10 mouse cellular contexts compared by ENCODE assay signal in genomic region chr16:18128564-18128935, GRCm38 (mm10). TPM values are rescaled to one million over a fixed set of nuclear protein-coding genes. Genes with fewer than 3 reads are reported as not detected.
A peak's percentile ranks its signal among the peaks of the same experiment; 100 is the strongest.
DNase-seq lines count a peak whose midpoint lies in the region; ATAC-seq and TF ChIP-seq lines count a peak whose summit lies in the region.
"Had no signal": no experiment of that assay in that cellular context is flagged by ENCODE, and none has a peak within 500 bp of the region (broad histone marks: within the 10 kb centered on the region; RNA-seq: fewer than 3 reads in every experiment).

No protein-coding gene starts in this region.

- H3K27me3 ChIP-seq in forebrain, embryonic 10.5 days (ENCODE audit: poor library complexity, severe bottlenecking): peaks cover 88% of the 10 kb centered on the region
- H3K27me3 ChIP-seq in intestine, embryonic 14.5 days (replicated peaks; ENCODE audit: control insufficient read depth, insufficient read depth, low read length): peaks cover 30% of the 10 kb centered on the region
- no peaks in the 10 kb centered on the region for H3K27me3 ChIP-seq in midbrain, postnatal 0 days (ENCODE audit: insufficient read depth, low read length)

- H3K36me3 ChIP-seq in forebrain, embryonic 10.5 days (replicated peaks): no peaks in the 10 kb centered on the region
- no peaks in the 10 kb centered on the region for H3K36me3 ChIP-seq in intestine, embryonic 14.5 days (ENCODE audit: control insufficient read depth, insufficient read depth, low read length)
- peaks cover 3% of the 10 kb centered on the region; the same call in 1 of the 2 replicates for H3K36me3 ChIP-seq in midbrain, postnatal 0 days (ENCODE audit: insufficient read depth, low read length)
- H3K36me3 ChIP-seq: G1E had no signal

- peak overlapping the region; percentile 96 for H3K4me2 ChIP-seq in intestine, embryonic 14.5 days (ENCODE audit: low read length)
- H3K4me2 ChIP-seq in midbrain, postnatal 0 days (ENCODE audit: low read depth, low read length, poor library complexity, severe bottlenecking): peak overlapping the region; percentile 82

- ATAC-seq in intestine, embryonic 14.5 days (replicated peaks; ENCODE audit: low FRiP score, low TSS enrichment, low read depth): no peak
- peak; percentile 17; the same call in 1 of the 2 replicates for ATAC-seq in midbrain, postnatal 0 days (ENCODE audit: low FRiP score)
- no peak for ATAC-seq in inflammation-experienced regulatory T-cells, adult 6 months

- 71% methylated on average over 6 of the region's 6 CpGs for WGBS in forebrain, embryonic 10.5 days
- 62% methylated on average over 6 of the region's 6 CpGs for WGBS in intestine, embryonic 14.5 days
- WGBS in midbrain, postnatal 0 days: 30% methylated on average over 6 of the region's 6 CpGs

- H3K27ac ChIP-seq in layer of hippocampus, adult 2 months: peak overlapping the region; percentile 95
- H3K27ac ChIP-seq in forebrain, embryonic 10.5 days: no peak overlapping the region
- H3K27ac ChIP-seq in intestine, embryonic 14.5 days (ENCODE audit: low read depth): no peak overlapping the region
- H3K27ac ChIP-seq in midbrain, postnatal 0 days (ENCODE audit: low read depth, low read length): peak overlapping the region; percentile 89

- no peak overlapping the region for H3K9ac ChIP-seq in intestine, embryonic 14.5 days (ENCODE audit: low read length)
- H3K9ac ChIP-seq in midbrain, postnatal 0 days (replicated peaks; ENCODE audit: low read length, poor library complexity, severe bottlenecking): peak overlapping the region; percentile 84

- intact Hi-C loops in left cerebral cortex, postnatal 4 days (cut with DNase I): loop anchor here (5.0 kb wide), 2 partner anchors 44 to 84 kb away; no protein-coding TSS in a partner anchor

- no peaks in the 10 kb centered on the region for H3K9me3 ChIP-seq in forebrain, embryonic 10.5 days
- H3K9me3 ChIP-seq in intestine, embryonic 14.5 days (ENCODE audit: control insufficient read depth, low read length): no peaks in the 10 kb centered on the region
- no peaks in the 10 kb centered on the region for H3K9me3 ChIP-seq in midbrain, postnatal 0 days (ENCODE audit: low read length)

- no peak for TF ChIP-seq CTCF in layer of hippocampus, adult 2 months (conservative IDR thresholded peaks at IDR 0.05)
- no peak for TF ChIP-seq CTCF in midbrain, postnatal 0 days (IDR thresholded peaks at IDR 0.05)

- H3K4me1 ChIP-seq in forebrain, embryonic 10.5 days: peaks cover 18% of the 10 kb centered on the region
- no peaks in the 10 kb centered on the region for H3K4me1 ChIP-seq in intestine, embryonic 14.5 days (replicated peaks; ENCODE audit: control insufficient read depth, insufficient read depth, low read length)
- H3K4me1 ChIP-seq in midbrain, postnatal 0 days (ENCODE audit: insufficient read depth, low read length): peaks cover 13% of the 10 kb centered on the region

- DNase-seq in layer of hippocampus, adult 2 months (ENCODE audit: low spot score in 2 of 2): no peak
- DNase-seq in layer of hippocampus, adult 8-10 months (ENCODE audit: low spot score in 2 of 2): no peak
- no peak for DNase-seq in forebrain, embryonic 10.5 days (ENCODE audit: extremely low spot score, low spot score)
- no peak for DNase-seq in intestine, embryonic 14.5 days (ENCODE audit: low spot score)
- no peak for DNase-seq in midbrain, postnatal 0 days (ENCODE audit: low spot score)
- no peak for DNase-seq in gastrocnemius, postnatal 10 days
- DNase-seq in left cerebral cortex, postnatal 4 days: no peak
- DNase-seq: gastrocnemius, postnatal 14 days had no signal

- H3K4me3 ChIP-seq in layer of hippocampus, adult 2 months: peak overlapping the region; percentile 76
- peak overlapping the region; percentile 78 for H3K4me3 ChIP-seq in forebrain, embryonic 10.5 days
- H3K4me3 ChIP-seq in intestine, embryonic 14.5 days (ENCODE audit: low read depth, low read length): peak overlapping the region; percentile 61; the same call in 1 of the 2 replicates
- peak overlapping the region; percentile 80 for H3K4me3 ChIP-seq in midbrain, postnatal 0 days (ENCODE audit: low read depth, low read length)

RNA-seq across cellular contexts. Expression of gene Rtn4r, which starts 1.1 kb away (rescaled TPM):
- 100 to 1,000 TPM; 106 to 111 TPM for total RNA-seq in layer of hippocampus, adult 2 months (2021)
- total RNA-seq in layer of hippocampus, adult 8-10 months (2022): 10 to 100 TPM; 96.1 to 98.8 (median 97.6) TPM
- polyA plus RNA-seq in forebrain, embryonic 10.5 days (2016; fragmentation: Nextera tagmentation; extraction: Ambion mirVana): 0.87 and 1.2 TPM in 2 replicates
- 3.3 and 5.3 TPM in 2 replicates for polyA plus RNA-seq in intestine, embryonic 14.5 days (2014; fragmentation: Nextera tagmentation; extraction: Ambion mirVana)
- total RNA-seq in midbrain, postnatal 0 days (2014; rRNA removed): 39.6 and 71.7 TPM in 2 replicates
- 32.3 and 36.2 TPM in 2 replicates for polyA plus RNA-seq in midbrain, postnatal 0 days (2015; fragmentation: Nextera tagmentation; extraction: Ambion mirVana)
- total RNA-seq in gastrocnemius, postnatal 10 days (2021): under 1 TPM; 0.38 to 0.52 TPM
- not detected for polyA plus RNA-seq in inflammation-experienced regulatory T-cells, adult 6 months (2017; shearing (Covaris generic))
- total RNA-seq in left cerebral cortex, postnatal 4 days (2021): 10 to 100 TPM; 63.1 to 63.3 TPM
- polyA plus RNA-seq: G1E had no signal

RNA-seq across cellular contexts. Expression of gene Prodh, which starts 38.5 kb away (rescaled TPM):
- total RNA-seq in layer of hippocampus, adult 2 months (2021): 10 to 100 TPM; 45.1 to 48.2 TPM
- total RNA-seq in layer of hippocampus, adult 8-10 months (2022): 10 to 100 TPM; 39.8 to 45.6 (median 40.5) TPM
- 17.0 and 19.6 TPM in 2 replicates for polyA plus RNA-seq in forebrain, embryonic 10.5 days (2016; fragmentation: Nextera tagmentation; extraction: Ambion mirVana)
- 16.5 and 18.2 TPM in 2 replicates for polyA plus RNA-seq in intestine, embryonic 14.5 days (2014; fragmentation: Nextera tagmentation; extraction: Ambion mirVana)
- 11.1 and 14.8 TPM in 2 replicates for total RNA-seq in midbrain, postnatal 0 days (2014; rRNA removed)
- polyA plus RNA-seq in midbrain, postnatal 0 days (2015; fragmentation: Nextera tagmentation; extraction: Ambion mirVana): 5.4 and 6.8 TPM in 2 replicates
- 1 to 10 TPM; 2.6 to 3.8 TPM for total RNA-seq in gastrocnemius, postnatal 10 days (2021)
- polyA plus RNA-seq in inflammation-experienced regulatory T-cells, adult 6 months (2017; shearing (Covaris generic)): 1 to 10 TPM; 1.1 to 5.3 (median 4.2) TPM
- 1 to 10 TPM; 4.8 to 6.4 TPM for total RNA-seq in left cerebral cortex, postnatal 4 days (2021)

Comparison
In these comparisons a context has a peak if more than half of its experiments do, and no peak if none do; other contexts are left out.
1. H3K27ac ChIP-seq: peak in layer of hippocampus, adult 2 months (single experiment) and midbrain, postnatal 0 days (single experiment); none in forebrain, embryonic 10.5 days (single experiment) and intestine, embryonic 14.5 days (single experiment).
2. RNA of gene Rtn4r, which starts 1.1 kb away (total RNA-seq): 106 to 111 TPM in layer of hippocampus, adult 2 months, 96.1 to 98.8 TPM in layer of hippocampus, adult 8-10 months, 39.6 to 71.7 TPM in midbrain, postnatal 0 days and 63.1 to 63.3 TPM in left cerebral cortex, postnatal 4 days; 0.38 to 0.52 TPM in gastrocnemius, postnatal 10 days; every median in the first group is over 10 times any median in the second.
3. Peak in every context shown above with its lines, with median percentiles within 50 percentile points of each other: H3K4me3 ChIP-seq.